In the genomic region with DNA sequence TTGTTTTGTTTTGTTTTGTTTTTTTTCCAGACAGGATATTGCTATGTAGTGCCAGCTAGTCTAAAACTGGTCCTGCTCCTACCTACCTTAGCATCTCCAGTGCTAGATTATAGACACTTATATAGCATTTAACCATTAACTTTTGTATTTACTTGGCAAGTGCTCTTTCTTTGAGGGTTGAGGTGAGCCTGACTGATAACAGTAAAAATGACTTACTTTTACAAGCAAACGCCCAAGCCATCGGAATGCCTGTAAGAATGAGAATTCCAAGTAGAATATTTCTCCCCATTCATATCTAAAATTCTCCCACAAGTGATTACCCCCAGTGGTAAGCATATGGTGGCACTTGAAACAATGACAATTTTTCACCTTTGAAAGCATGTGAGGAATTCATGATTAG, we compare ENCODE assay signal across 25 mouse cellular contexts.
"Had no signal": no experiment of that assay in that cellular context is flagged by ENCODE, and none has a peak within 500 bp of the region (broad histone marks: within the 10 kb centered on the region; RNA-seq: fewer than 3 reads in every experiment).

No protein-coding gene starts in this region.

- H3K4me2 ChIP-seq: heart, embryonic 11.5 days; heart, embryonic 13.5 days; heart, embryonic 15.5 days; hindbrain, embryonic 13.5 days; hindbrain, embryonic 15.5 days; kidney, embryonic 15.5 days; limb, embryonic 12.5 days had no signal

- H3K9ac ChIP-seq: forebrain, postnatal 0 days; heart, embryonic 13.5 days; heart, embryonic 15.5 days; hindbrain, embryonic 13.5 days; hindbrain, embryonic 15.5 days; kidney, embryonic 15.5 days; limb, embryonic 12.5 days had no signal

- H3K36me3 ChIP-seq: heart, embryonic 13.5 days; heart, embryonic 15.5 days; hindbrain, embryonic 13.5 days; hindbrain, embryonic 15.5 days; kidney, embryonic 15.5 days; limb, embryonic 10.5 days; limb, embryonic 12.5 days had no signal

- DNase-seq: forebrain, postnatal 0 days; gastrocnemius, postnatal 14 days; gastrocnemius, postnatal 36 days; heart, adult 11 months; heart, adult 2 months; heart, postnatal 14 days; heart, postnatal 36 days; kidney, adult 11 months; kidney, adult 2 months; kidney, adult 9 months; kidney, postnatal 14 days; kidney, postnatal 36 days; liver had no signal

- H3K4me3 ChIP-seq: heart, adult 2 months; heart, embryonic 13.5 days; heart, embryonic 15.5 days; hindbrain, embryonic 13.5 days; hindbrain, embryonic 15.5 days; kidney, embryonic 15.5 days; layer of hippocampus, adult 2 months; left cerebral cortex, adult 2 months; limb, embryonic 10.5 days; limb, embryonic 12.5 days had no signal

- H3K4me1 ChIP-seq: heart, embryonic 13.5 days; heart, embryonic 15.5 days; hindbrain, embryonic 13.5 days; hindbrain, embryonic 15.5 days; kidney, embryonic 15.5 days; limb, embryonic 10.5 days; limb, embryonic 12.5 days had no signal

- H3K9me3 ChIP-seq: heart, embryonic 15.5 days; hindbrain, embryonic 13.5 days; hindbrain, embryonic 15.5 days; kidney, embryonic 15.5 days; limb, embryonic 10.5 days; limb, embryonic 12.5 days had no signal

- H3K27me3 ChIP-seq: heart, embryonic 13.5 days; heart, embryonic 15.5 days; hindbrain, embryonic 13.5 days; hindbrain, embryonic 15.5 days; kidney, embryonic 15.5 days; limb, embryonic 12.5 days had no signal

- ATAC-seq: forebrain, postnatal 0 days; hindbrain, postnatal 0 days had no signal

- H3K27ac ChIP-seq: heart, adult 2 months; heart, embryonic 13.5 days; heart, embryonic 15.5 days; hindbrain, embryonic 13.5 days; hindbrain, embryonic 15.5 days; hindbrain, postnatal 0 days; kidney, embryonic 15.5 days; kidney, postnatal 0 days; layer of hippocampus, adult 2 months; left cerebral cortex, adult 2 months; limb, embryonic 10.5 days; limb, embryonic 12.5 days had no signal
